Mouse (Mus musculus): ENCODE results near the gene Men1.

GRCm38 (mm10) chr19:6340524-6341452 is 6.0 kb downstream of the Men1 start, which contains the start of gene Map4k2:
- peak; percentile 78 for TF ChIP-seq EP300 (IDR thresholded peaks at IDR 0.05; ENCODE audit: insufficient read depth, low read depth, low read length)
- peak; percentile 43 for TF ChIP-seq CTCF (IDR thresholded peaks at IDR 0.05)
- TF ChIP-seq POLR2A (IDR thresholded peaks at IDR 0.05; ENCODE audit: insufficient read depth, low read depth, low read length): peak; percentile 69

Data from heart, adult 2 months (tissue).